Mouse (Mus musculus): ENCODE data around the gene Zpr1. TPM values are rescaled to one million over a fixed set of nuclear protein-coding genes. Genes with fewer than 3 reads are reported as not detected.

Gene Zpr1
- polyA plus RNA-seq (2012; fragmentation: generic; extraction: Trizol), result 10 to 100 TPM; 19.9 to 33.7 TPM

GRCm38 (mm10) chr9:46272677-46273454 is at the start of gene Zpr1:
Zpr1 (plus strand) TSS chr9:46273064.

GRCm38 (mm10) chr9:46228491-46228890 is 44.4 kb upstream of the Zpr1 start, which contains the start of gene Apoa1:
Apoa1 (plus strand) TSS chr9:46228580.

GRCm38 (mm10) chr9:46235596-46235648 is 37.4 kb upstream of the Zpr1 start, which contains the start of gene Apoc3:
Apoc3 (minus strand) TSS chr9:46235636.

GRCm38 (mm10) chr9:46240526-46241153 is 32.2 kb upstream of the Zpr1 start, which contains the start of gene Apoa4:
Apoa4 (plus strand) TSS chr9:46240696.

GRCm38 (mm10) chr9:46268343-46268873 is 4.5 kb upstream of the Zpr1 start, which contains the start of gene Apoa5:
Apoa5 (plus strand) TSS chr9:46268633.

GRCm38 (mm10) chr9:46282631-46283436 is 10.0 kb downstream of the Zpr1 start, which contains the start of gene Bud13:
Bud13 (plus strand) TSS chr9:46283008.

GRCm38 (mm10) chr9:46319886-46320285 is 47.0 kb downstream of the Zpr1 start, which contains the start of gene 4931429L15Rik:
4931429L15Rik (minus strand) TSS chr9:46319986.

Other genes with a start within 250 kb of the Zpr1 start
- under 1 TPM; 0.07 to 0.09 TPM for gene Apoa1, start 44.5 kb upstream of the Zpr1 start, polyA plus RNA-seq (2012; fragmentation: generic; extraction: Trizol)
- gene Apoc3, start 37.4 kb upstream of the Zpr1 start, polyA plus RNA-seq (2012; fragmentation: generic; extraction: Trizol), result not detected
- not detected for gene Apoa4, start 32.4 kb upstream of the Zpr1 start, polyA plus RNA-seq (2012; fragmentation: generic; extraction: Trizol)
- under 1 TPM in 1 of 2 experiments, not detected in 1; 0.02 TPM for gene Apoa5, start 4.4 kb upstream of the Zpr1 start, polyA plus RNA-seq (2012; fragmentation: generic; extraction: Trizol)
- 10 to 100 TPM; 11.4 to 11.9 TPM for gene Bud13, start 9.9 kb downstream of the Zpr1 start, polyA plus RNA-seq (2012; fragmentation: generic; extraction: Trizol)
- not detected for gene 4931429L15Rik, start 46.9 kb downstream of the Zpr1 start, polyA plus RNA-seq (2012; fragmentation: generic; extraction: Trizol)